In the genomic region with DNA sequence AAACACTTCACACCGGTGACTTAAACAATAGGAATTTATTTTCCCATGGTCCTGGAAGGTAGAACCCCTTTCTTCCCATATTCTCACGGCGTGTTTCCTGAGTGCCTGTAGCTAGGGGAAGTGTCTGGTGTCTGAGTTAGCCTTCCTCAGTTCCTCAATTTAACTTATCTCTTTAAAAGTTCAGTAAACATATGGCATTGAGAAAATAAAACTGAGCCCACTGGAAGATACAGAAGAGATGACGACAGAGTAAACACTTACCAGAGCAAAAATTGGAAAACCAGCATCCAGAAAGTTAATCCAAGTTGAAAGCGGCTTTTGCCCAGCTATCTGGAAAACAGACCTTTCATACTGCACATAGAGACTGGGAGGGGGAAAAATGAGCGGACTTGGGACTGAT, we compare ENCODE assay signal across 8 mouse cellular contexts. TPM values are rescaled to one million over a fixed set of nuclear protein-coding genes. Genes with fewer than 3 reads are reported as not detected.
DNase-seq lines count a peak whose midpoint lies in the region; ATAC-seq and TF ChIP-seq lines count a peak whose summit lies in the region.

No protein-coding gene starts in this region.

- H3K27ac ChIP-seq in left cerebral cortex, adult 2 months = peak overlapping the region; percentile 74
- H3K27ac ChIP-seq in hindbrain, embryonic 10.5 days = peak overlapping the region; percentile 94

- no peak for TF ChIP-seq CTCF in left cerebral cortex, adult 2 months (IDR thresholded peaks at IDR 0.05)

- WGBS in hindbrain, embryonic 10.5 days = 60% methylated on average over 6 of the region's 6 CpGs

- peak; percentile 61 for ATAC-seq in common myeloid progenitor, adult 5-6 weeks (replicated peaks; ENCODE audit: low read depth, poor library complexity, severe bottlenecking)

- H3K9me3 ChIP-seq in hindbrain, embryonic 10.5 days = no peaks in the 10 kb centered on the region

- DNase-seq in left cerebral cortex, adult 2 months (ENCODE audit: extremely low spot score in 1 of 2, low spot score in 2 of 2) = no peak
- no peak for DNase-seq in left cerebral cortex, adult 18-20 months (ENCODE audit: low spot score in 2 of 2)
- DNase-seq in hindbrain, embryonic 10.5 days (ENCODE audit: low spot score) = no peak
- peak; percentile 13 for DNase-seq in lung, postnatal 14 days
- no peak for DNase-seq in ovary, adult 18-20 months (ENCODE audit: low spot score)
- no peak for DNase-seq in cerebellum, adult 18-20 months
- no peak for DNase-seq in adrenal gland, postnatal 14 days

- intact Hi-C loops in left cerebral cortex, adult 2 months (cut with DNase I) = no loop called here

- H3K4me3 ChIP-seq in left cerebral cortex, adult 2 months = peak overlapping the region; percentile 72
- H3K4me3 ChIP-seq in hindbrain, embryonic 10.5 days = peak overlapping the region; percentile 89

- no peaks in the 10 kb centered on the region for H3K27me3 ChIP-seq in hindbrain, embryonic 10.5 days (ENCODE audit: insufficient read depth, poor library complexity, severe bottlenecking)

- H3K4me1 ChIP-seq in hindbrain, embryonic 10.5 days (replicated peaks) = peaks cover 24% of the 10 kb centered on the region; the same call in 1 of the 2 replicates

- H3K36me3 ChIP-seq in hindbrain, embryonic 10.5 days = peaks cover 4% of the 10 kb centered on the region

RNA-seq across cellular contexts. Expression of a gene that starts 0.7 kb away (rescaled TPM):
- total RNA-seq in left cerebral cortex, adult 2 months (2021) = 1 to 10 TPM; 2.1 to 3.2 TPM
- 1 to 10 TPM; 1.7 to 1.9 TPM for total RNA-seq in left cerebral cortex, adult 18-20 months (2021)
- 1.6 and 7.9 TPM in 2 replicates for total RNA-seq in common myeloid progenitor, adult 5-6 weeks (2017)
- 9.2 and 9.3 TPM in 2 replicates for polyA plus RNA-seq in hindbrain, embryonic 10.5 days (2016; fragmentation: Nextera tagmentation; extraction: Ambion mirVana)
- 2.4 and 3.4 TPM in 2 replicates for total RNA-seq in adrenal gland, postnatal 14 days (2021)

RNA-seq across cellular contexts. Expression of a gene that starts 27.3 kb away (rescaled TPM):
- total RNA-seq in left cerebral cortex, adult 2 months (2021) = 10 to 100 TPM; 11.5 to 14.7 TPM
- 10 to 100 TPM; 12.7 to 15.0 TPM for total RNA-seq in left cerebral cortex, adult 18-20 months (2021)
- 24.9 and 27.5 TPM in 2 replicates for total RNA-seq in common myeloid progenitor, adult 5-6 weeks (2017)
- 32.3 and 34.8 TPM in 2 replicates for polyA plus RNA-seq in hindbrain, embryonic 10.5 days (2016; fragmentation: Nextera tagmentation; extraction: Ambion mirVana)
- total RNA-seq in adrenal gland, postnatal 14 days (2021) = 12.0 and 15.3 TPM in 2 replicates
